Mouse (Mus musculus) kidney, postnatal 0 days (tissue): ENCODE results near the gene Ube2v1. TPM values are rescaled to one million over a fixed set of nuclear protein-coding genes. Genes with fewer than 3 reads are reported as not detected.

ENCODE experiments used
- ATAC-seq: fragments of 200-750 bp; cut with Nextera tagmentation; replicated peaks from 2 replicates; pipeline ENCODE4 v1.8.0; 2017; ENCODE audit warnings: low read depth, moderate number of reproducible peaks, moderate TSS enrichment, moderate library complexity; ENCODE audit not compliant: low FRiP score
- DNase-seq: peaks from one replicate; pipeline ENCODE4 v3.0.0-alpha.2; 2016; ENCODE audit warnings: low spot score
- H3K27ac ChIP-seq: fragments of 300-500 bp; sonication (generic); 2 replicates; pipeline ENCODE4 v1.5.1; 2014; ENCODE audit warnings: mild to moderate bottlenecking
- H3K27me3 ChIP-seq: fragments of 300-500 bp; sonication (generic); 2 replicates; pipeline ENCODE4 v1.6.1; 2014; ENCODE audit warnings: low read length, mixed read lengths; ENCODE audit not compliant: insufficient read depth
- H3K36me3 ChIP-seq: fragments of 300-500 bp; sonication (generic); 2 replicates; pipeline ENCODE4 v1.6.1; 2014; ENCODE audit warnings: low read length, mixed read lengths; ENCODE audit not compliant: insufficient read depth
- H3K4me1 ChIP-seq: fragments of 300-500 bp; sonication (generic); replicated peaks from 2 replicates; pipeline ENCODE4 v1.6.1; 2014; ENCODE audit warnings: antibody characterized with exemption, low read length, mixed read lengths; ENCODE audit not compliant: insufficient read depth
- H3K4me2 ChIP-seq: fragments of 300-500 bp; sonication (generic); 2 replicates; pipeline ENCODE4 v1.6.1; 2014; ENCODE audit warnings: mild to moderate bottlenecking, low read length, moderate library complexity, mixed read lengths
- H3K4me3 ChIP-seq: fragments of 300-500 bp; sonication (generic); replicated peaks from 2 replicates; pipeline ENCODE4 v1.5.1; 2014; ENCODE audit warnings: low read depth, low read length
- H3K9ac ChIP-seq: fragments of 300-500 bp; sonication (generic); 2 replicates; pipeline ENCODE4 v1.6.1; 2014; ENCODE audit warnings: low read depth, low read length
- H3K9me3 ChIP-seq: fragments of 300-500 bp; sonication (generic); replicated peaks from 2 replicates; pipeline ENCODE4 v1.6.1; 2016; ENCODE audit warnings: low read length, inconsistent platforms, mixed read lengths
- CTCF ChIP-seq: IDR thresholded peaks from 2 replicates; pipeline ENCODE4 v1.5.1; 2016; ENCODE audit warnings: antibody characterized with exemption, low read depth, mild to moderate bottlenecking, moderate library complexity
- WGBS: fragments of 180-500 bp; shearing (Covaris S2); extraction: QIAGEN DNeasy Blood & Tissue Kit; methylation state at CpG from one replicate; pipeline ENCODE4 v1.1.7; 2014; 5-methylcytosine and 5-hydroxymethylcytosine counted together
- polyA plus RNA-seq: library from polyadenylated mRNA; unstranded; fragments of >200 nt; fragmentation: Nextera tagmentation; extraction: Ambion mirVana; gene quantifications from 2 replicates; pipeline ENCODE4 v1.2.1, GENCODE M21; 2015

Gene Ube2v1
- polyA plus RNA-seq, 1 experiment from 2014 or later = 256 TPM

DNA sequence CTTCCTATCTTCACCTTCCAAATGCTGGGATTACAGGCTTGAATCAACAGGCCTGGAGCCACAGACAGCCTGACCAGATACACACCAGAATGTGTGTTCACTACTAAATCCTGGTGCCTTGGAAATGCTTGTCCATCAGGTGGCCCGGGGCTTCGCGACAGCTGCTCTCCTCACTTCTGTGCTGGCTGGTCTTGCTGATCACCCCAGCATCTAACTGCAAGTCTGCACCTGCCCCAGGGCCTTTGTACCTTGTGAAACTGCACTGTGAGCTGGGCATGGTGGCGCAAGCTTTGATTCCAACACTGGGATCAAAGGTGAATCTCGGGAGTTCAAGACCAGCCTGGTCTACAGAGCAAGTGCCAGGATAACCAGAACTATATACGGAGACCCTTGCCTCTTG, 10.3 kb upstream of the Ube2v1 start:
- no peak for DNase-seq
- Histone ChIP-seq H3K4me1 (no peaks in the 10 kb centered on the region), H3K9me3 (no peaks in the 10 kb centered on the region), H3K4me2 (no peak overlapping the region), H3K9ac (no peak overlapping the region), H3K36me3 (peaks cover 17% of the 10 kb centered on the region), H3K27me3 (no peaks in the 10 kb centered on the region), H3K4me3 (no peak overlapping the region), H3K27ac (no peak overlapping the region)
- no peak for ATAC-seq
- no peak for TF ChIP-seq CTCF
- 89% methylated on average over 6 of the region's 6 CpGs for WGBS

DNA sequence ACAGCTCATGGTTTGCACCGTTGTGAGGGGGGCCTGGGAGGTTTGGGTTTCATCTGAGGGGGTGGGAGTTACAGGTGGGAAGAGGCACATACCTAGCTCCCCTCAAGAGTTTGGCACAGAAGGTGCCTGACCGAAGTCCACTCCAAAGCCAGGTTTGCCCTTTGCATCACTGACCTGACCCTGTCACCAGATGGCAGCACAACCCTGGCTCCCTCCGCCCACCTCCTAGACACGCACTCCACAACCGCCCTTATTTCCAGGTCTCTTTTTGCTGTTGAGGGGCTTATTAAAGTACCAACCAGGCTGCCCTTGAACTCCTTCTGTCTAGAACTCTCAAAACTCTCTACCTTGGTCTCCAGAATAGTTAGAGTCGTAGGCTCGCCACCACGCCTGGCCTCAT, 9.4 kb upstream of the Ube2v1 start:
- Histone ChIP-seq H3K36me3 (peaks cover 17% of the 10 kb centered on the region), H3K27me3 (no peaks in the 10 kb centered on the region), H3K4me3 (no peak overlapping the region), H3K27ac (no peak overlapping the region), H3K9me3 (no peaks in the 10 kb centered on the region), H3K4me1 (no peaks in the 10 kb centered on the region), H3K9ac (no peak overlapping the region), H3K4me2 (no peak overlapping the region)
- peak; percentile 76 for TF ChIP-seq CTCF
- DNase-seq (peak; percentile 54), ATAC-seq (peak; percentile 37; the same call in 1 of the 2 replicates)
- WGBS = 44% methylated on average over 8 of the region's 8 CpGs

DNA sequence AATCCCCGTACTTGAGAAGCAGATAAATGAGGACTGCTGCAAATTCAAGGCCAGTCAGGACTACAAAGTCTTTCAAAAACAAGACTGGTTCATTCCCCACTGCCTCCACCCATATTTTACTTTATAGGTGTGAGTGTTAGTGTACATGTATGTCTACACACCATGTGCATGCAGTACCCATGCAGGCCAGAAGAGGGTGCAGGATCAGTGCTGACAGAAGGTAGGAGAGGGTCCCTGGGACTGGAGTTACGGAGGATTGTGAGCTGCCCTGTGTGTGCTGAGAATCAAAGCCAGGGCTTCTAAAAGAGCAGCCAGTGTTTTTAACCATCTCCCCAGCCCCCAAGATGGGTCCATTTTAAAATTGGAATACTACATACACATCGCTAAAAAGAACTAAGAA, 8.4 kb upstream of the Ube2v1 start:
- Histone ChIP-seq H3K9me3 (no peaks in the 10 kb centered on the region), H3K27me3 (no peaks in the 10 kb centered on the region), H3K27ac (no peak overlapping the region), H3K4me2 (no peak overlapping the region), H3K4me3 (no peak overlapping the region), H3K36me3 (peaks cover 9% of the 10 kb centered on the region; the same call in 1 of the 2 replicates), H3K4me1 (no peaks in the 10 kb centered on the region), H3K9ac (no peak overlapping the region)
- DNase-seq (no peak), ATAC-seq (no peak)
- peak; percentile 68 for TF ChIP-seq CTCF
- 85% methylated on average over 3 of the region's 3 CpGs for WGBS

DNA sequence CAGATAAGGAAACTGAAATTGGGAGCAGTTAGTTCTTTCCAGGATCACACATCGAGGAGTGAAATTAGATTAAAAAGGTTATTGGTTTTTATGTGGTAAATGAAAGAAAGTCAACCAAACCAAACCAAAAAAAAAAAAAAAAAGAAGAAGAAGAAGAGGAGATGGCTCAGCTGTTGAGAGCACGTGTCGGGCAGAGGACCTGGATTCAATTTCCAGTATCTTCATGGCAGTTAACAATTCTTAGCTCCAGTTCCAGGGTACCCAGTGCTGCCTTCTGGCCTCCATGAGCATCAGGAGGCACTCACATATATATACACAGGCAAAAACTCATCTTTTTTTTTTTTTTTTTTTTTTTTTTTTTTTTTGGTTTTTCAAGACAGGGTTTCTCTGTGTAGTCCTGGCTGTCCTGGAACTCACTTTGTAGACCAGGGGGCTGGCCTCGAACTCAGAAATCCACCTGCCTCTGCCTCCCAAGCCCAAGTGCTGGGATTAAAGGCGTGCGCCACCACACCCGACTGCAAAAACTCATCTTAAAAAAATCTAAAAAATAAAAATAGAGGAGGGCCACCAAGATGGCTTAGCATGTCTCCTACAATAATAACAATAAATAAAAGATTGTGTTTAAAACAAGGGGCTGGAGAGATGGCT, 3.1 kb upstream of the Ube2v1 start:
- Histone ChIP-seq H3K4me3 (no peak overlapping the region), H3K9ac (no peak overlapping the region), H3K4me1 (peaks cover 9% of the 10 kb centered on the region), H3K4me2 (peak overlapping the region; percentile 47), H3K27me3 (no peaks in the 10 kb centered on the region), H3K9me3 (no peaks in the 10 kb centered on the region), H3K36me3 (no peaks in the 10 kb centered on the region), H3K27ac (no peak overlapping the region)
- WGBS = 75% methylated on average over 7 of the region's 7 CpGs
- no peak for DNase-seq
- TF ChIP-seq CTCF = no peak
- ATAC-seq = no peak

DNA sequence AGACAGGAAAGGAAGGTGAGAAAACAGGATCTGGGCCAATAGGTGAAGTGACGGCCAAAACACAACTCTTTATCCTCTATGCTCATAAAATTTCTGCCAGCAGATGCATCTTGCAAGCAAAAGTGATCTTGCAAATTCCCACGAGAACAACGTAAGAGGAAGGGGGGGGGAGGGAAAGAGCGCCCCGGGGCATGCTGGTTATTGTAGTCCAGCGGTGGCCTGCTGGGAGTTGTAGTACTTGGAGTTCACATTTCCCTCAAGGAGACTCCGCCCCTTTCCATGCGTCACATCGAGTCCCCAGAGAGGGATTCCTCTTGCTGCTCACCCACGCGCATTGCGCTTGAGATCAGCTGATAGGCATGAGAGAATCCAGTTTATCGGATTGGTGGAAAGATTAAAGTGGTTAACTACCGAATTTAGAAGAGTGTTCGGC, 2.5 kb upstream of the Ube2v1 start:
- TF ChIP-seq CTCF = 0 out of 2 replicates have a peak, but pooled peaks have one; percentile 9
- under 1% methylated on average over 15 of the region's 15 CpGs for WGBS
- H3K9me3 ChIP-seq = no peaks in the 10 kb centered on the region
- peak overlapping the region; percentile 47 for H3K4me2 ChIP-seq
- peak overlapping the region; percentile 28; the same call in 1 of the 2 replicates for H3K9ac ChIP-seq
- H3K36me3 ChIP-seq = no peaks in the 10 kb centered on the region
- H3K27me3 ChIP-seq = no peaks in the 10 kb centered on the region
- peak; percentile 99 for DNase-seq
- ATAC-seq = peak; percentile 65
- peaks cover 14% of the 10 kb centered on the region for H3K4me1 ChIP-seq
- H3K4me3 ChIP-seq = 0 out of 2 replicates have a peak overlapping the region, but pooled peaks have one; percentile 5
- H3K27ac ChIP-seq = peak overlapping the region; percentile 89; the same call in 1 of the 2 replicates

DNA sequence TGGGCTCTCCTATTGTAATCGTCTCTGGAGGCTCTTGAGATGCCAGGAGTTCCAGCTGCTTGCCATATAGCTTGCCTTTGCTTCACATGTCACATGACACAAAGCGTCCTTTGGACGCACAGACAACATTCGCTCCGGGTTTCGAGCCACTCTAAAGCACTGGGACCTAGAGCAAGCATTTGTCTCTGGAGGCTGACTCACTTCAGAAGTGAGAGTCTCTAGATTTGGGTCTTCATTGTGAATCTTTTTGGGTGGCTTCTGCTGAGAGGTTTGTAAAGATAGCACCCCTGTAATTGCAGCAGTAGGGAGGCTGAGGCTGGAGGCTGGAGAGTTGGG, 1.6 kb upstream of the Ube2v1 start:
- Histone ChIP-seq H3K27ac (peak overlapping the region; percentile 89; the same call in 1 of the 2 replicates), H3K4me1 (peaks cover 22% of the 10 kb centered on the region), H3K4me3 (no peak overlapping the region), H3K9me3 (no peaks in the 10 kb centered on the region), H3K9ac (no peak overlapping the region), H3K4me2 (no peak overlapping the region), H3K27me3 (no peaks in the 10 kb centered on the region), H3K36me3 (peaks cover 2% of the 10 kb centered on the region; the same call in 1 of the 2 replicates)
- 84% methylated on average over 6 of the region's 6 CpGs for WGBS
- TF ChIP-seq CTCF = no peak
- DNase-seq (no peak), ATAC-seq (no peak)
